Mouse (Mus musculus): ENCODE measurements around the gene Rab42. TPM values are rescaled to one million over a fixed set of nuclear protein-coding genes. Genes with fewer than 3 reads are reported as not detected.

The Rab42 gene
- not detected for total RNA-seq (2021)
- long read RNA-seq, experiment 1: 0 reads
- long read RNA-seq, experiment 2: 0 reads

- DNase-seq: peak; percentile 27 to 36
- intact Hi-C loops (cut with DNase I): no loop called here
Measured at GRCm38 (mm10) chr4:132302939-132303479, at the start of gene Rab42. Rab42 (minus strand) TSS chr4:132303385.

DNA sequence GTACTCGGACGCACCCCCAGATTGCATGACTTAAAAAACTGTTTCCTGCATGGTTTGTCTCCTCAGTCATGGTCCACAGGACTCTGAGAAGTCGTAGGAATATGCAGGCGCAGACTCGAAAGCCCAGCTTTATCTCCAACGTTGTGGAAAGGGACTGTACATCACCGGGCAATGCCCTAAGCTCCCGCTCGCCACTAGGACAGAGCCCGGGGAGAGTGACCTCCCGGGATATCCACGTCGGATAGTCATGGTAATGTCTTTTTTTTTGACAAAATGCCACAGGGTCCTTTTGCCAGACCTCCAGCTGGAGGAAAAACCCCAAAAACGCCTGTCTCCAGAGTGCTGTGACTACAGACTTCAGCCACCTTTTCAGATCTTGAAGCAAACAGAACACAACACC lies 49.6 kb upstream of the Rab42 start:
- no peak for DNase-seq

GRCm38 (mm10) chr4:132351401-132351800 lies 48.2 kb upstream of the Rab42 start:
- intact Hi-C loops (cut with DNase I): no loop called here
- DNase-seq: no peak

More for the DNA sequence above, 49.6 kb upstream of the Rab42 start:
- intact Hi-C loops (cut with DNase I): no loop called here

DNA sequence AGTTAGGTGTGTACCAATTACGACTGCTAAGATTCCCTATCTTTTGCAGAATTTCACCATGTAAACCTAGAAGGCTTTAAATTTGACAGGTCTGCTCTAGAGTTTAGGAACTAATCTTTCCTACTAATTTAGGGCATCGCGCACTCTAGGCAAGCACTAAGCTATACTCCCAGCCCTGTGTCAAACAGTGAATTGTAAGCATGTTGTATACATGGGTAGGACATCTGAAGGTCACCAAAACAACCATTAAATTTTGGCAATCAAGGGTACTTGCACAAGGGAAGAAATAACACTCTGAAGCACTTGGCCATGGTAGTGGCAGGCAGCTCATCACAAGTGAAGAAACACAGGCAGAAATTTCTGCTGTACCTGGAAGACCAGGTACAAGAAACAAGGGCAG lies 47.7 kb upstream of the Rab42 start:
- DNase-seq: no peak
- intact Hi-C loops (cut with DNase I): no loop called here

DNA sequence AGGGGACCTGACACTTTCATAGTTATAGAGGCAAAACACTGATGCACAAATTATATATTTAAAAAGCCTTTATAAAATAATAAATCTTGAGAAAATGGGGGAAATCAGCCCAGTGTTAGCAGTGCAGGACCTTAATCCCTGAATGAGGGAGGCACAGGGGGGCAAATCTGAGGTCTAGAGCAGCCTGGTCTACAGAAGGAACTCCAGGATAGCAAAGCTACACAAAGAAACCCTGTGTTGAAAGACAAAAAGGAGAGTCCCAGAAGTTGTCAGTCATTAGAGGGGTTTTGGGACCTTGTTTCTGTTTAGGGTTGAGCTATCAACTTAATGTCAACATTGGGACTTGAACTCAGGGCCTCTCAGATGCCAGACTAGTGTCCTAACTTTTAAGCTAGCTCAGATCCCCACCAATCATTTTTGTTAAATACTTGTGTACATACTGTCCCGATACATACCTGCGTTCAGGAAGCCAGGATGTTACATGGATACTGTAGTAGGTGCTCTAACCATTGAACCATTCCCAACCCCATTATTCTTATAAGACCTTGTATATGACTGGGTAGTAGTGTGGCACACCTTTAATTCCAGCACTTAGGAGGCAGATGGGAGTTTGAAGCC lies 47.0 kb upstream of the Rab42 start:
- no peak for DNase-seq
- intact Hi-C loops (cut with DNase I): no loop called here

DNA sequence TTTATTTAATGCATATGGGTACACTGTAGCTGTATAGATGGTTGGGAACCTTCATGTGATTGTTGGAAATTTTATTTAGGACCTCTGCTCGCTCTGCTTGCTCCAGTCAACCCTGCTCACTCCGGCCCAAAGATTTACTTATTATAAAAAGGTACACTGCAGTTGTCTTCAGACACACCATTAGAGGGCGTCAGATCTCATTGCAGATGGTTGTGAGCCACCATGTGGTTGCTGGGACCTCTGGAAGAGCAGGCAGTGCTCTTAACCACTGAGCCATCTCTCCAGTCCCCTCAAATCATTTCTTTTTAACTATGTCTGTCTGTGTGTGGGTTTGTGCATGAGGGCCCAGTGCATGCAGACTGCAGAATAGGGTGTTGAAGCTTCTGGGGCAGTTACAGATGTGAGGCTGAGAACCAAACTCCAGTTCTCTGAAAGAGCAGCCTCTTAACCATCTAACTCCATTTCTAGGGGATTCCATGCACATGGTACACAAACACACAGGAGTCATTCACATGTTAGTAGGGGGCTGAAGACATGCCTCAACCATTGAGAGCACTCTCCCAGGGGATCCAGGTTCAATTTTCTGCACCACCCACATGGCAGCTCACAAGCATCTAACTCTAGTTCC lies 46.4 kb upstream of the Rab42 start:
- intact Hi-C loops (cut with DNase I): loop anchor here (1.0 to 5.0 kb wide), 3 partner anchors 56 to 262 kb away; partner anchors contain the start of gene Ythdf2
- no peak for DNase-seq

GRCm38 (mm10) chr4:132346661-132347060 lies 43.5 kb upstream of the Rab42 start:
- intact Hi-C loops (cut with DNase I): loop anchor here (5.0 kb wide), 2 partner anchors 134 to 259 kb away; partner anchors contain the start of gene Ythdf2
- no peak for DNase-seq

- intact Hi-C loops (cut with DNase I): loop anchor here (5.0 kb wide), 2 partner anchors 134 to 259 kb away; partner anchors contain the start of gene Ythdf2
- no peak for DNase-seq
Measured at GRCm38 (mm10) chr4:132346261-132346660, 43.1 kb upstream of the Rab42 start.

DNA sequence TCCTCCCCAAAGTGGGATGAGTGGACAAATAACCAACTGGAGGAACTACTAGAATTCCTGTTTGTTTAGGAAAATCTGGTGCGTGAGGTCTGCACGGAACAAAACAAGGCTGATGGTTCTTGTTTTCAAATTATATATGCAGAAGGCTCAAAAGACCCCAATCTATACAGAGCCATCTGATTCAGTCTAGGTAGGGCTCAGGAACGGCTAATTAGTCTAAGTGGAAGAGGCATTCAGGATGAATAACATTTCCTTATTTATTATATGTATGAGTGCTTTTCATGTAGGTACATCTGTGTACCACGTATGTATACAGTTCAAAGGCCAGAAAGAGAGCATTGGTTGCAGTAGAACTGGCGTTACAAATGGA lies 42.6 kb upstream of the Rab42 start:
- intact Hi-C loops (cut with DNase I): loop anchor here (2.0 to 5.0 kb wide), 3 partner anchors 53 to 259 kb away; partner anchors contain the start of gene Ythdf2
- no peak for DNase-seq

GRCm38 (mm10) chr4:132345135-132345842 lies 42.1 kb upstream of the Rab42 start:
- peak; percentile 95 to 97 for DNase-seq
- intact Hi-C loops (cut with DNase I): loop anchor here (2.0 to 5.0 kb wide), 3 partner anchors 52 to 258 kb away; partner anchors contain the start of gene Ythdf2

- no peak for DNase-seq
- intact Hi-C loops (cut with DNase I): loop anchor here (2.0 to 5.0 kb wide), 4 partner anchors 37 to 257 kb away; partner anchors contain the start of gene Ythdf2
Measured at GRCm38 (mm10) chr4:132344403-132345134, 41.4 kb upstream of the Rab42 start.

GRCm38 (mm10) chr4:132341451-132341850 lies 38.3 kb upstream of the Rab42 start:
- DNase-seq: no peak
- intact Hi-C loops (cut with DNase I): loop anchor here (5.0 kb wide), 1 partner anchor 34 kb away; no protein-coding TSS in a partner anchor

DNA sequence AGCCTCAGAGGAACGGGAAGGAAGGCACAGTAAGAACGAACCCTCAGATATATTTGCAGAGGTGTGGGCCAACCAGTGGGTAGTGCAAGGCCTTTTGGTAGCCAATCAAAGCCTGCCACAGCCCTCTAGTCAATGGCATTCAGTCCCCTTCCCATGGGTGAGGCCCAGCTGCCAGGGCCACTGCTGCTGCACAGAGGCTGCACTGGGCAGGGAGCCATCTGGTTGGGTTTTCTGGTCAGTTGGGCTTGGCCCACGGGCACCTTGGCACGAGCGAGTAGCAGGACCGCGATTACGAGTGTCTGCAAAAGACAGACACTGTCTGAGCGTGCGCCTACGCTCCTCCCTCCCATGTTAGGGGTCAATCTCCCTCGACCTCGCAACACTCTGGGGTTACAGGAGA lies 35.8 kb upstream of the Rab42 start:
- intact Hi-C loops (cut with DNase I): no loop called here
- DNase-seq: peak; percentile 29 to 50

- intact Hi-C loops (cut with DNase I): no loop called here
- DNase-seq: no peak
Measured at GRCm38 (mm10) chr4:132332880-132333279, 29.7 kb upstream of the Rab42 start.

GRCm38 (mm10) chr4:132331960-132332359 lies 28.8 kb upstream of the Rab42 start:
- no peak for DNase-seq
- intact Hi-C loops (cut with DNase I): no loop called here

- intact Hi-C loops (cut with DNase I): no loop called here
- DNase-seq: no peak
Measured at GRCm38 (mm10) chr4:132329835-132330354, 26.7 kb upstream of the Rab42 start.

DNA sequence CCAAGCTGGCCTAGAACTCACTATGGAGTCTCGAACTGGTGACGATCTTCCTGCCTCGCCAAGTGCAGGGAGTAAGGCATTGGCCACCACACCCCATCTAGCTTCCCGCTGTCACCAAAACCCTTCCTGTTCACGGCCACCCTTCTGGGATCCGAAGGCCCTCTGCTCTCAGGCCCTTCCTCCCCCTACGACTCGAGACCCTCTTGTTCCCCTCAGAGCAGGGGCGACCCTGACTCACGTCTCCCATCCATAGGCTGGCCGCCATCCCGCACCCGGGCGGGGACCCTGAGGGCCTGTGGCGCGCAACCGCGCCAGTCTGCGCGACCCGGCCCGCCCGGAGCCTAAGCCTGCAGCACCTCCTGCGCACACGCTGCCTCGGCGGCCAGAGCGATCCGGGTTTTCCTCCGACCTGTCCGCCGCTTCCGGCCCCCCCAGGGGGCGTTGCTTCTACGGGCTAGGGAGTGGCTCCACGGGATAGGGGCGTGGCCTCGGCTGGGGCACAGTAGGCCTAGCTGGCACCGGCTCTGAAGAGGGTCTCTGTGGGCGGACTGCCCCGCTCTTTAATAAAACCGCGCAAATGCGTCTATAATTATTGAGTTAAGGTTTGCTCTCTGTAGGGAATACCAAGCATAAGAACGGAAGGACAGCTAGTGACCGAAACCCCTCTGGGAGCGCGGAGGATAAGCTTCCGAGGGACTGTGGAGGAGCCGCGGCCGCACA lies 26.1 kb upstream of the Rab42 start, which contains the start of gene Trnau1ap:
Gene Trnau1ap, minus strand, starts transcription at position 424 of the 720 bp plus-strand sequence.
- intact Hi-C loops (cut with DNase I): no loop called here
- DNase-seq: peak; percentile 85 to 87

GRCm38 (mm10) chr4:132328391-132328982 lies 25.3 kb upstream of the Rab42 start:
- intact Hi-C loops (cut with DNase I): no loop called here
- no peak for DNase-seq

- no peak for DNase-seq
Measured at GRCm38 (mm10) chr4:132326481-132326880, 23.3 kb upstream of the Rab42 start.

More at GRCm38 (mm10) chr4:132326481-132326880, 23.3 kb upstream of the Rab42 start:
- intact Hi-C loops (cut with DNase I): no loop called here

All from gastrocnemius, postnatal 36 days (tissue).